Mouse (Mus musculus) hindbrain, embryonic 16.5 days (tissue): Measurements from ENCODE around the gene Syce3. TPM values are rescaled to one million over a fixed set of nuclear protein-coding genes. Genes with fewer than 3 reads are reported as not detected.
A peak's percentile ranks its signal among the peaks of the same experiment; 100 is the strongest.

Experiments
- ATAC-seq: fragments of 200-750 bp; cut with Nextera tagmentation; 2 replicates; pipeline ENCODE4 v1.8.0; 2017; ENCODE audit warnings: moderate TSS enrichment, moderate library complexity
- H3K27ac ChIP-seq: fragments of 300-500 bp; sonication (generic); 2 replicates; pipeline ENCODE4 v1.5.1; 2014; ENCODE audit warnings: low read depth, mild to moderate bottlenecking, control low read depth, low read length, moderate library complexity
- H3K27me3 ChIP-seq: fragments of 300-500 bp; sonication (generic); replicated peaks from 2 replicates; pipeline ENCODE4 v1.6.1; 2014; ENCODE audit warnings: low read length; ENCODE audit not compliant: control insufficient read depth, insufficient read depth
- H3K36me3 ChIP-seq: fragments of 300-500 bp; sonication (generic); 2 replicates; pipeline ENCODE4 v1.6.1; 2014; ENCODE audit warnings: mild to moderate bottlenecking, low read length, moderate library complexity, mixed read lengths; ENCODE audit not compliant: control insufficient read depth, insufficient read depth
- H3K4me1 ChIP-seq: fragments of 300-500 bp; sonication (generic); 2 replicates; pipeline ENCODE4 v1.6.1; 2014; ENCODE audit warnings: low read depth, low read length; ENCODE audit not compliant: control insufficient read depth, insufficient read depth
- H3K4me2 ChIP-seq: fragments of 300-500 bp; sonication (generic); 2 replicates; pipeline ENCODE4 v1.6.1; 2014; ENCODE audit warnings: mild to moderate bottlenecking, low read length, control low read depth, moderate library complexity
- H3K4me3 ChIP-seq: fragments of 300-500 bp; sonication (generic); 2 replicates; pipeline ENCODE4 v1.5.1; 2014; ENCODE audit warnings: mild to moderate bottlenecking, low read length, control low read depth, moderate library complexity
- H3K9ac ChIP-seq: fragments of 300-500 bp; sonication (generic); 2 replicates; pipeline ENCODE4 v1.6.1; 2014; ENCODE audit warnings: low read depth, mild to moderate bottlenecking, control low read depth, low read length, moderate library complexity
- H3K9me3 ChIP-seq: fragments of 300-500 bp; sonication (generic); 2 replicates; pipeline ENCODE4 v1.6.1; 2014; ENCODE audit warnings: mild to moderate bottlenecking, low read length, moderate library complexity; ENCODE audit not compliant: control insufficient read depth
- WGBS: fragments of 180-500 bp; shearing (Covaris S2); extraction: QIAGEN DNeasy Blood & Tissue Kit; methylation state at CpG from one replicate; pipeline ENCODE4 v1.1.7; 2014; 5-methylcytosine and 5-hydroxymethylcytosine counted together
- polyA plus RNA-seq: library from polyadenylated mRNA; unstranded; fragments of >200 nt; fragmentation: Nextera tagmentation; extraction: Ambion mirVana; gene quantifications from 2 replicates; pipeline ENCODE4 v1.2.1, GENCODE M21; 2015

The Syce3 gene
- polyA plus RNA-seq, 1 experiment from 2014 or later, result not detected

DNA sequence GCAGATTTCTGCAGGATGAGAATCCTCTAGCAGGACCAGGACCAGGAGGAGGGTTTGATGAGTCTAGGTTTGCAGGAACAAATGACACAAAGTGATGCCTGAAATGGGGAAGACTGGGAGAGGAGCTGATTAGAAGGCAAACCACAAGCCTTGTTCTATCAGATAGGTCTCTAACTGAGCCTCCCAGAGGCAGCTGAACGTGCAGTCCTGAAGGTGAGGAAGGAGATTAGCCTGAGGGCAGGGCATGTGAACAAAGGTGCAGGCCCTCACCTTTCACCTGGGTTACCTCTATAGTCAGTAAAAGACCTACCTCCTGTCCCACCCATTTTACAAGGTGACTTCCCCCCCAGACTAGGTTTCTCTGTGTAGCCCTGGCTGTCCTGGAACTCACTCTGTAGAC is 10.6 kb downstream of the Syce3 start:
- Histone ChIP-seq H3K27me3 (no peaks in the 10 kb centered on the region), H3K4me1 (no peaks in the 10 kb centered on the region), H3K36me3 (no peaks in the 10 kb centered on the region), H3K27ac (no peak overlapping the region), H3K4me3 (no peak overlapping the region), H3K9ac (no peak overlapping the region), H3K4me2 (no peak overlapping the region), H3K9me3 (no peaks in the 10 kb centered on the region)
- WGBS, result 76% methylated on average over 1 of the region's 1 CpGs
- no peak for ATAC-seq

- H3K27ac ChIP-seq, result no peak overlapping the region
- H3K4me3 ChIP-seq, result no peak overlapping the region
- no peak overlapping the region for H3K4me2 ChIP-seq
- H3K9me3 ChIP-seq, result no peaks in the 10 kb centered on the region
- no peak overlapping the region for H3K9ac ChIP-seq
- 82% methylated on average over 2 of the region's 2 CpGs for WGBS
- no peak for ATAC-seq
- H3K36me3 ChIP-seq, result no peaks in the 10 kb centered on the region
- no peaks in the 10 kb centered on the region for H3K4me1 ChIP-seq
- H3K27me3 ChIP-seq, result no peaks in the 10 kb centered on the region
These were observed 12.2 kb downstream of the Syce3 start for GRCm38 (mm10) chr15:89398146-89398545.

DNA sequence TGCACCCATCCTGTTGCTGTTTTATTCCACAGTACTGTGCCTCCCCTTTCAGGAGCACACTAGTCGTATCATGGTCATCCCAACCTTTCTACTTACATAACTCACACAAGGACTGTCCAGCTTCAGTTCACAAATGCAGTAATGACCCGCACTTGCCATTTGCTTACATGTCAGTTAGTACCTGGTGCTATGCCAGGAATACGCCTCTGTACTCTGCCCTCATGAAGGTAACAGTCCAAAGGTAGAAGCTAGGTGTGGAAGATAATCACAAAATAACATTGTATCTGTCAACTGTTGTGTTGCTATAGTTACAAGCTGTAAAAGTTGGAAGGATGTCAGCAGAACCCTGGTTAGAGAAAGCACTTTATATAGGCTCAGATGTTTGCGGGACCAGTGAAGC is 13.4 kb downstream of the Syce3 start:
- no peak overlapping the region for H3K27ac ChIP-seq
- no peaks in the 10 kb centered on the region for H3K27me3 ChIP-seq
- H3K36me3 ChIP-seq, result no peaks in the 10 kb centered on the region
- 89% methylated on average over 4 of the region's 4 CpGs for WGBS
- H3K4me3 ChIP-seq, result no peak overlapping the region
- no peak for ATAC-seq
- H3K9ac ChIP-seq, result no peak overlapping the region
- no peak overlapping the region for H3K4me2 ChIP-seq
- no peaks in the 10 kb centered on the region for H3K4me1 ChIP-seq
- no peaks in the 10 kb centered on the region for H3K9me3 ChIP-seq

- WGBS, result 92% methylated on average over 10 of the region's 10 CpGs
- no peak for ATAC-seq
- no peaks in the 10 kb centered on the region for H3K4me1 ChIP-seq
- H3K9ac ChIP-seq, result no peak overlapping the region
- no peaks in the 10 kb centered on the region for H3K36me3 ChIP-seq
- no peaks in the 10 kb centered on the region for H3K9me3 ChIP-seq
- no peaks in the 10 kb centered on the region for H3K27me3 ChIP-seq
- H3K4me2 ChIP-seq, result no peak overlapping the region
- H3K27ac ChIP-seq, result no peak overlapping the region
- no peak overlapping the region for H3K4me3 ChIP-seq
These were observed 20.2 kb downstream of the Syce3 start for GRCm38 (mm10) chr15:89390081-89390480.

- no peak for ATAC-seq
- WGBS, result 49% methylated on average over 12 of the region's 12 CpGs
These were observed 23.2 kb downstream of the Syce3 start for GRCm38 (mm10) chr15:89387127-89387526.

GRCm38 (mm10) chr15:89384617-89385016 is 25.7 kb downstream of the Syce3 start, which contains the start of gene Klhdc7b:
Gene Klhdc7b, plus strand, starts transcription at chr15:89384917.
- WGBS, result 93% methylated on average over 7 of the region's 7 CpGs
- H3K27ac ChIP-seq, result no peak within 1 kb of the TSS
- H3K27me3 ChIP-seq, result peaks cover 6% of the 10 kb centered on the region
- H3K4me2 ChIP-seq, result no peak within 1 kb of the TSS
- H3K4me3 ChIP-seq, result no peak within 1 kb of the TSS
- H3K36me3 ChIP-seq, result no peaks in the 10 kb centered on the region
- H3K9ac ChIP-seq, result no peak within 1 kb of the TSS
- no peaks in the 10 kb centered on the region for H3K4me1 ChIP-seq
- no peaks in the 10 kb centered on the region for H3K9me3 ChIP-seq
- ATAC-seq, result no peak

More at GRCm38 (mm10) chr15:89387127-89387526, 23.2 kb downstream of the Syce3 start:
- Histone ChIP-seq H3K27me3 (peaks cover 2% of the 10 kb centered on the region; the same call in 1 of the 2 replicates), H3K9me3 (no peaks in the 10 kb centered on the region), H3K4me2 (no peak overlapping the region), H3K36me3 (no peaks in the 10 kb centered on the region), H3K4me1 (no peaks in the 10 kb centered on the region), H3K4me3 (no peak overlapping the region), H3K27ac (no peak overlapping the region), H3K9ac (no peak overlapping the region)

DNA sequence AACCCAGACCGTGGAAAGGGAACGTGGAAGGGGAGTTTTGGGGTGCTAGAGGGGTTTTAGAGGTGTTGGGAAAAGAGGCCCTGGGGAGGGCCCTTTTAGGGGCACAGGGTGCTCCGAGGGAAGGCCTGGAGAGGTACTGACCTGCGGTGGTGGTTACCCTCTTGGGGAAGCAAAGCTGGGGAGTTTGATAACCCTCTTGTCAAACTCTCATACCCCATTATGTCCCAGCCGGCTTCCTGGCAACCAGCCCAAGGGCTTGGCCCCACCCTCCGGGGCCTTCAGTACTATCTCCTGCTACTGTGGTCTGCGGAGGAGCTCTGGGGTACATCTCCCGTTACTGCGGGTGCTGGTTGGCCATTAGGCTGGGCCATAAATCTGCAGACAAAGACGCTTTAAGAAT is 30.9 kb downstream of the Syce3 start:
- Histone ChIP-seq H3K4me2 (peak overlapping the region; percentile 63), H3K9me3 (no peaks in the 10 kb centered on the region), H3K4me1 (peaks cover 16% of the 10 kb centered on the region), H3K36me3 (no peaks in the 10 kb centered on the region), H3K9ac (peak overlapping the region; percentile 52), H3K4me3 (peak overlapping the region; percentile 35), H3K27ac (no peak overlapping the region), H3K27me3 (peaks cover 30% of the 10 kb centered on the region)
- 12% methylated on average over 10 of the region's 10 CpGs for WGBS
- no peak for ATAC-seq

GRCm38 (mm10) chr15:89378831-89379401 is 31.4 kb downstream of the Syce3 start, which contains the start of gene Odf3b:
Gene Odf3b, minus strand, starts transcription at chr15:89379282.
- H3K4me1 ChIP-seq, result peaks cover 20% of the 10 kb centered on the region
- 2% methylated on average over 29 of the region's 33 CpGs for WGBS
- H3K4me3 ChIP-seq, result peak within 1 kb of the TSS; percentile 35
- peaks cover 30% of the 10 kb centered on the region for H3K27me3 ChIP-seq
- H3K9me3 ChIP-seq, result no peaks in the 10 kb centered on the region
- H3K9ac ChIP-seq, result peak within 1 kb of the TSS; percentile 52
- peak within 1 kb of the TSS; percentile 63 for H3K4me2 ChIP-seq
- ATAC-seq, result no peak
- no peak within 1 kb of the TSS for H3K27ac ChIP-seq
- H3K36me3 ChIP-seq, result no peaks in the 10 kb centered on the region

GRCm38 (mm10) chr15:89377938-89378828 is 32.1 kb downstream of the Syce3 start:
- peaks cover 30% of the 10 kb centered on the region for H3K27me3 ChIP-seq
- peaks cover 21% of the 10 kb centered on the region for H3K4me1 ChIP-seq
- ATAC-seq, result no peak
- no peaks in the 10 kb centered on the region for H3K9me3 ChIP-seq
- H3K36me3 ChIP-seq, result no peaks in the 10 kb centered on the region
- WGBS, result 13% methylated on average over 41 of the region's 46 CpGs
- H3K4me3 ChIP-seq, result peak overlapping the region; percentile 35
- H3K9ac ChIP-seq, result peak overlapping the region; percentile 52
- H3K4me2 ChIP-seq, result peak overlapping the region; percentile 63
- H3K27ac ChIP-seq, result no peak overlapping the region
